Mouse (Mus musculus) 3T3-L1 (cell line): ENCODE results near the gene Eva1b.

Experiments used
- DNase-seq: peaks from one replicate; pipeline ENCODE4 v3.0.0-alpha.2; 2015; ENCODE audit warnings: low read depth, low spot score

Eva1b gene

DNA sequence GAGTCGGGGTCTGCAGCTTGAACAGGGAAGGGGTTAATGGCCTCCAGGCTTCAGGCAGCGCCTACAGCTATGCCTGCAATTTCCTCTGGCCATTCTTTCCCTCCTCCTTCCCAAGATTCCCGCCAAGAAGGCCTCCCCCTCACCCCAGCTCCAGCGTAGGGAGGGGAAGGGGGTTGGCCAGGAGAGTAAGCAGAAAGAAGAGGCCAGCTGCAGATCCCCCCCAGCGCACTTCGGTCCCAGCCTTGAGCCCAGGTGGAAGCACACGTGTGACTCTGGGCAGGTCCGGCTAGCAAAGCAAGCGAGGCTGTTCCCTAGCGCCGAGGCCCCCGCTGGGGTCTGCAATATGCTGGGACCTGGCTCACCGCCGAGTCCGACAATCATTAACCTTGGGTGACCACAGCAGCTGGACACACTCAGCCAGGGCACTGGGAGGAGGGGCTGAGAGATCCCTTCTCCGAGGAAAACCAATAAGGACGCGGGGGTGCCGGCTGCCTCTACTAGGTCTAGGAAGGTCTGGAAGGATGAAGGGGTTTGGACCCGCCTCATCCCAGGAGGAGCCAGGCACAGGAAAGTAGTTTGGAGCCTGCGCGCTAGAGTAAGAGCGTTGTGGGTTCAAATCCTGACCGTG is at the start of gene Eva1b:
Gene Eva1b, plus strand, starts transcription at position 212 of the 628 bp plus-strand sequence.
- no peak for DNase-seq

DNA sequence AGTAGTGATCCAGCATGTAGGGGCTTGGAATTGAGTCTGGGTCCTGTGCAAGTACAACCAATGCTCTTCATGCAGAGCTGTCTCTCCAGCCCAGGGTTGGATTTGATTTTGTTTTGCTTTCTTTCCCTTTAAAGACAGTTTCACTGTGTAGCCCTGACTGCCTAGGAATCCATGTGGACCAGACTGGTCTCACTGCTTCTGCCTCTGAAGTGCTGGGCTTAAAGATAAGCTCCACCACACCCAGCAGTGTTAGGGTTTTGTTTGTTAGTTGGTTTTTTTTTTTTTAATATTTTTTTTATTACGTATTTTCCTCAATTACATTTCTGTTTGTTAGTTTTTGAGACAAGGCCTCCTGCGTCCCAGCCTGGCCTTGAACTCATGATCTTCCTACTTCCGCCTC is 48.2 kb upstream of the Eva1b start:
- no peak for DNase-seq

DNA sequence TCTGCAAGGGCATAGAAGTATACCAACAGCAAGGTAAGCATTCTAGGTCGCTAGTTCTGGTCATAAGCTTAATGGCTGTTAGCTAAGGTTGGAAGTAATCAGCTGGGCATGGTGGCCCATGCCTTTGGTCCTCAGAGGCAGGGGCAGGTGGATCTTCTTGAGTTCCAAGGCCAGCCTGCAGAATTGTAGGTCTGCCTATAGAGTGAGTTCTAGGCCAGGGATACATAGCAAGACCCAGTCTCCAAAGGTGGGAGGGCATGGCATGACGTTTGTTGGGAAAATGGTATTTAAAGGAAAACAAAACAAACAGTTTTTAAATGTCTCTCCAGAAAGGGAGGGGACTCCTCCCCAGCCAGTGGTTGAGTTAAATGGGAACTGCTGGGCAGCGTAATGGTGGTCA is 46.8 kb upstream of the Eva1b start:
- no peak for DNase-seq

DNA sequence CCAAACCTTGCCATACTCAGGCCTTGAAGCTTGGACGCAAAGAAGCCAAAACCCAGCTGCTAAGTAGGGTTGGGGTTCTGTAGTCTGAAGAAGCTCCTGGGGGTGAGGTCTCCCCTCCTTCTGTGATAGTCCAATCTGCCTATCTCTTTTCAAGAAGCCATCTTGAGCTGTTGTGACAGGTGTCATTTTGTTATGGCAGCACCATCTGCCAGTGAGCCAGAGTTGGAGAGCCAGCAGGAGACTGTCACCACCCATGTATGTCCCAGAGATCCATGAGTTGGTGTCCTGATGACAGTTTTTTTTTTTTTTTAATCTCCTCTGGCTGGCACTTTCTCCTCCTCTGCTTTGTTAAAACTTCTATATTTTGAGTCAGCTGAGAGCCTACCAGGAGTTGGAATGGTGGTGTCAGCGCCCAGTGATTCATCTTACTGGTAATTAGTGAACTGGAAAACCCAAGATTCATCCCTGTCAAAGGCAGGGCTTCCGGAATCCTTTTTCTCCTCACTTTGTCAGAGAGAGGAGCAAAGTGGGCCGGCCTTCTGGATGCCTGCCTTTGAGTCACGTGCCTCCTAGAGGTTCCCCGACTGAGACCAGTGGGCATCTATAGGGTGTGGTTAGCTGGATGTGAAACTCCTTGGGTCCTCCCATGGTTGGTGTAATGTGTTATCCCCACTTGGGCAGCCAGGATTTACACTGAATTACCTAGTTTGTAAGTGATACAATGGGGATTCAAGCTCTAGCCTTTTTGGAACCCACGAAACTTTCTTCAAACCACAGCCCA is 45.3 kb upstream of the Eva1b start:
- DNase-seq, result peak; percentile 97

DNA sequence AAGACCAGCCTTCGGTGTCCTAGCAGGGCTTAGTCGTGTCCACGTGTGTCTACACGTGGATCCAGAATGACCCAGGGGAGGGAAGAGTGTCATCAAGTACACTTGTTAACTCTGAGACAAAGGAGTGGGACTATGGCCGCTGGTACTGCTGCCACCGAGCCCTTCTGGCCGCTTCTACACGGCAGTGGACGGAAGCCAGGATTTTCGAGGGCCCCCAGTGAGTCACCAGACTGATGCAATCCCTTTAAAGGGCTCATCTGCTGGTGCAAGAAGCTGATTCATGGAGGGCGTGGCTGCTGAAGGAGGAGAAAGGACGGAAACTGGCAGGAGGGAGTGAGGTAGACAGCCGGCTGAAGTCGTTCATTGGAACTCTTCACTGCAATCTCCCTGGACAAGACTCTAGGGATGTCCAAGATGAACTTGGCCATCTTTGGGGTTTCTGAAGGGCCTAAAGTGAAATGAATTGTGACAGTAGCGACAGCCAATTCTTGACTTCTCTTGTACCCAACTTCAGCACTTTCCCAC is 44.4 kb upstream of the Eva1b start:
- DNase-seq, result peak; percentile 99

DNA sequence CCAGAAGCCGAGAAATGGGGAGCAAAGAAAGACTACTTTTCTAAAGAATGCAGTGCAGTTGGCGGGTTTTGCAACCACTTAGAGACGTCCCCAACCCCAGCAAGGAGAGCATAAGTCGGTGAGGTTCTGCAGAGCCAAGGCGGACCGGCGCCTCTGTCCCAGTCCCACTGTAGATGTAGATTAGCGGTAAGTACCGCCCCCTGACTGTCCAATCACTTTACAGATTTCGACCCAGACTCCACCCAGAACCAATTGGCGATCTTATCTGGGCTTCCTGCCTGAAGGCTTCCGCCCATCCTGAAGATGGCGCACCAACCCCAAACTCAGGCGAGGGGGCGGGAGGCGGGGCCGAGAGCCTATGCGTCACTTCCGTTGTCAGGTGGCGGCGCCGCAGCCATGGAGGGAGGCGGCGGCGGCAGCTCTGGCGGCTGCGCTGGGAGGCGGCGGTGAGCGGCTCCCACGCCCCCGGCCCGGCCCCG is 43.9 kb upstream of the Eva1b start, which contains the start of gene Stk40:
Gene Stk40, plus strand, starts transcription at position 368 of the 479 bp plus-strand sequence.
- peak; percentile 99 for DNase-seq

DNA sequence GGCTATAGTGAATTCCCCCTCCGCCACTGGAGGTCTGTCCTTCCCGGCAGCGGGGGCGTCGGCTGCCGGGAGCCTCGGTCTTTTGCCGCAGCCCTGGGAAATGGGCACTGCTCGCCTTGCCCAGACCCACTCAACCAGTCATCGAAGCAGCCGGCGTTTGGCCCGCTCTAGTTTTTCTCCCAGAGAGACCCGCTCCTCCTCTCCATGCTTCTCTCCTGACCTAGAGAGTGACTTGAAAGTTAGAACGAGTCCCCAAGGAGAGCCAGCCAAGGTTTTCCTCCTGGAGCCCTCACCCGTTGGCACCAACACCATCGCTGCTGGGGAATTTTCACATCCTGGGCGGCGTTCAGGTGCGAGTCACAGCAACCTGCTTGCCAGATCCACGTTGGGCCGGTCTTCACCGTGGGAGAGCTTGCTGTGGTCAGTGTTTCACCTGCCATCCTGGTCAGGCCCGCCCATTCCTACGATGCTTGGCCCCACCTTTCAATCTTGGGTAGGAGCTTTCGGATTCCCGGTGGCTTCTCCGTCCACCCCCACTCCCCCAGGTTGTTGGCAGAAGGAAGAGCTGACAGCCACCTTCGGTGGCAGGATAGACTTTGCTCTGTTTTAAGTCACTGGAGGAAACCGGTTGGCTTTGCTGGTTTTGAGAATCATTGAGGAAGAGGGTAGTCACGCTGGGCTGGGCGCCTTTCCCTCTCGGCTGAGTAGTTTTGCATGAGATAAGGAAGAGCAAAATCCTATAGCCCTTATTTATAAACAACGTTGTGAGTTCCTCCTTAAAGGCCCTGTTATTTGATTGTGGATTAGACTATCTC is 43.1 kb upstream of the Eva1b start:
- DNase-seq, result peak; percentile 44

DNA sequence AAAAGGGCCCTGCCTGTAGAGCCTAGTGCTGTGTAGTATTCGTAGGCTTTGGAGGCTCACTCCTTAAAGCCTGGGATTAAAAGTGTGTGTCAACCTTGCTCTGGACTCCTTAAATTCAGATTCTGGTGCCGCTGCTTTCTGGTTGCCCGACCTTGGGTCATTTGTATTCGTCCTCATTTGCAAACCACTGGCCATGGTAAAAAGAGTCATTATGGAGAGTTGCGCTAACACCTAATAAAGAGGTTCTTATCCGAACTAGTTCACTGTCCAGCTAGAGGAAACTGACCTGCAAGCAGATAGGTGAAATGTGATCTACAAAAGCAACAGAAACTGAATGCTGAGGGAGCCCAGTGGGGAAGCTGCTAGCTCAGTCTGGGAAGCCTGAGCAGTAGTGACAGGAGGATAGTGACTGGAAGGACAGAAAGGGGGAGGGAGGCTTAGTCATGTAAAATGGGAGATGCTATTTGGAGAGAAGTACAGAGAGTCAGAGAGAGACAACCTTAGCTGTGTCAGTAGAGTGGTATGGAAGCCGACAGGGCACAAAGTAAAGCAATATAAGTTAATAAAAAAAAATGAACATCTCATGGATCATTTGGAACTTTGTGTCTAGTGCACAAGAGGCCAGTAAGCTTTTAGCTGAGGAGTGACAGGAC is 42.3 kb upstream of the Eva1b start:
- DNase-seq, result peak; percentile 23

DNA sequence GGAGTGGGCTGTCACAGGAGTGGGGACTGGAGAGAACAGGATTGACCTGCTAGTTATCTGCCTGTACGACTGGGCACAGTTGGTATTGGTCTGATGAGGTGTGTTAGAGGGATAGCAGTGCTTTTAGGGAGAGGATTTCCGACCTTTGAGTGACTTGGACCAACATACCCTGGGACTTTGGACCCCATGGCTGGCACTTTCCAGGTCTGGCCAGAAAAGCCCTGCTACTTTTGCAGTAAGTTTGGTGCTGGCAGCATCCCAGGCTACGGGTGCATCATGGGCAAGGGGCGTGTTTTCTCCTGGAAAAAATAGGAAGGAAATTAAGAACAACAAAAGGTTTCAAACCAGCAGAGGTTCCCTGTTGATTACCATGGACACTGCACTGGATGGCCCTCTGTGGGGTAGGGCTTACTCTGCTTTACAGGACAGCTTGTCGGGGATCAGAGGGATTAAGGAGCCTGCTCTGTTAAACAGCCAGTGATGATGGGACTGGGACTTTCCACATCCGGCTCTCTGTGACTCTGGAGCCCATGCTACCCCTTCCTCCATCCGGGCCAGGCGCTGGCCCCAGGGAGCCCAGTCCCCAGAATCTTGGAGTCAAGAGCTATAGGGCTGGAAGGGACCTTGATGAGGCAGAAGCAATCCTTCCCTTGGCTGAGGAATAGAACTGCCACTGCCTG is 39.3 kb upstream of the Eva1b start:
- no peak for DNase-seq

DNA sequence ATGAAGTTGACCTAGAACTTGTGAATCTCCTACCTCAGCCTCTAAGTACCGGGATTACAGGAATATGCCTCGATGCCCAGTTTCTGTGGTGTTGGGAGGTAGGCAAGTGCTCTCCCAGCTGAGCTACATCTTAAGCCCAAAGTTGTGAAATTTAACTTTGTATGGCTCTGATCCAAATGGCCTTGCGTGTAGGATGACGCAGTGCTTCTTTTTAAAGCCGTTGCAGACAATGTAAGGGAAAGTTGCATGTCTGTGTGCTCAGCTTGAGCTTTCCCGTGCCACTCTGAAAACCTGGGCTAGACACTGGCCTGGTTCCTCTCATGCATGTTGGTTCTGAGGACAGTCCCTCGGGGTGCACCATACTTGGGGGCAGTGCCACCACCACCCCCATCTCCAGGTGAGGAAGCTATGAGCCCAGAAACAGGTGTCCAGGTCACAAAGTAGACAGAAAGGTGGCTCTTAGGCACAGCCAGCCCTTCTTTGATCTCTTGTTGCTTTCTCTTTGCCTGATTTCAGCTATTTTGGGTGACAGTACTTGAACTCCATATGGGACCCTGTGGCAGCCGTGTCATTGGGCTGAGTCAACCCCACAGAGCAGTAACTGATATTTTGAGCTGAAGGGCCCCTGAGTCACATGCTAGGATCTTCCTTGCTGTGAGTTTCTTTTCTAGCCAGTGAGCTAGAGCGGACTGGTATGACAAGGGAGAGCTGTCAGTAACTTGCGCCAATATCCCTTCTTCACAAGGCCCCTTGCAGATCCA is 37.8 kb upstream of the Eva1b start:
- peak; percentile 66 for DNase-seq

DNA sequence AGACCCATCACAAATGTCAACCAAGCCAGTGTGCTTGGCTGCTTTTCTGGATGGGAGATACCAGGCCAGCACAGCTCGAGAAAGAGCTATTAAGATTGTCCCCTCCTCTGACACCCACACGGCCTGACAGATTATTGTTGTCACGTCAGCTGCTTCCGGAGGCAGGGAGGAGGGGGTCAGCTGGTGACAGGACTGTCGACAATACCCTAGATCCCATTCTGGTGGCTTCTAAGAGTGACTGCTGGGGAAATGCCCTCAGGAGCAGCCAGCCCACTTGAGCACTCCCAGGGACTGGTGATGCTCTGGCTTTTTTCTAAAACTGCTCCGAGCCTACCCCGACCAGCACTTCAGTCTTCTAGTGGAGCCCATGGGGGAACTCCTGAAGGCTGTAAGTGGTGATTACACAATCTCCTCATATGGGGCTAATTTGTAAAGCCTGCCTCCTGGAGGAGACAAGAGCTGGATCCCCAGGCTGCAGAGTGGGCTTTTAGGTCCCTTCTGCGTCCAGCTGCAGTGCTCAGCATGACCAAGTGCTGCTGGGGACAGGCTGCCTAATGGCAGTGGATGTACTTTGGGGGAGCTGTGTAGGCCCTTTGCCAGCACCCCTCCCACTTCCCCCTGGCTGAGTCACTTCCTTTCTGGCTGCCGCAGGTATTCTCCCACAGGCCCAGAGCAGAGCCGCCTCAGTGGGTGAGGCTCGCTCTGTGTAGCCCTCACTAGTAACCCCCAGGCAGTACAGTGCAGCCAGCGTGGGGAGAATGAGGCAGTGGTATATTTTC is 37.0 kb upstream of the Eva1b start:
- peak; percentile 89 for DNase-seq

DNA sequence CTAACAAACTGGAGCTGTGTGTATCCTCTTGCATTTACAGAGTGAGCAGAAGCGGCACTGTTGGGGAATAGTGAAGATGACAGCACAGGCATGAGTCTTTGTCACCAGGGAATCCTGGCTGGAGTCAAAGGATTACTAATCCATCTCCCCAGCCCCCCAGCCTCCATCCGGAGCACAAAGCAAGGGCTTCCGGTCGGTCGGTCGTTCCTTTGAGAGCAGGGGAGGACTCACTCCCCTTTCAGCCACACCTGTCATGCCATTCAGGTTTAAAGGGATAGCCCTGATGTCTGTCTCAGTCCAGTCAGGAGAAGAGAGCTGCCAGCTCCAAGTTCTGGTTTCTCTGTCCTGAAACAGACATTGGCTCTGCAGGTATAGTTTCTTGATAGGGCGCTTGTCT is 36.4 kb upstream of the Eva1b start:
- peak; percentile 78 for DNase-seq

DNA sequence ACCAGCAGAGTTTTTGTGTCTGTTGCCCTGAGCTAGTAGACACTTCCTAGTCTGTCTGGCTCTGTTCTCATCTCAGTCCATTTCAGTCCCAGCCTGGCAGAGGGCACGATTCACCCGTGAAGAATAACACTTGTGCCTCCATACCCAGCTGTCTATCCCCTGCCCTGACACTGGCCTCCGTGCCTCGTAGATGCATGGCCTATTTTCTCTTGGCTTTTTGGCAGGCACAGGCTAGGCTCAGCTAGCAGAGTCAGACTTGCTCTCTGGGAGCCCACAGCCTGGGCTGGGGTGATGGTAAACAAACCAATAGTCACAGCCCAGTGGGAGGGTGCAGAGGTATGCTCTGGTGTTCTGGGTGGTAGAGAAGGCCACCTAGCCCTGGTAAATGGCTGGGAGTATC is 34.3 kb upstream of the Eva1b start:
- no peak for DNase-seq

DNA sequence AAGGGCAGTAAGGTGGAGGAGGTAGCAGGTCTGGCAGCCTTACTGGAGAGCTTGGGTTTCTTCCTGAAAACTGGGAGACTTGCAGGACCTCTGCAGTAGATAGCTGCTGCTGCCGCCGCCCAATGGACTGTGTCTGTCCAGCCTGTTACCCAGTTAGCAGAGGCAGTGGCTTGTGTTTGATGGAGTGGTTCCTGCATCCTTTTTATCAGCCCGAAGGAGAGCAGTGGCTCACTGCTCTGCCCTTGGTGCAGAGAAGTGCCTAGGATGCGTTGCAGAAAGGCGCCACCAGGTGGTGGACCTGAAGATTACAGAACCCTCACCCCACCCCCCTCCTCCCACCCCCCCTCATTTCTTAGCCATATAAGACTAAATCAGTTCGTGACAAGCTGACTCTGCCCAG is 33.6 kb upstream of the Eva1b start:
- peak; percentile 60 for DNase-seq

DNA sequence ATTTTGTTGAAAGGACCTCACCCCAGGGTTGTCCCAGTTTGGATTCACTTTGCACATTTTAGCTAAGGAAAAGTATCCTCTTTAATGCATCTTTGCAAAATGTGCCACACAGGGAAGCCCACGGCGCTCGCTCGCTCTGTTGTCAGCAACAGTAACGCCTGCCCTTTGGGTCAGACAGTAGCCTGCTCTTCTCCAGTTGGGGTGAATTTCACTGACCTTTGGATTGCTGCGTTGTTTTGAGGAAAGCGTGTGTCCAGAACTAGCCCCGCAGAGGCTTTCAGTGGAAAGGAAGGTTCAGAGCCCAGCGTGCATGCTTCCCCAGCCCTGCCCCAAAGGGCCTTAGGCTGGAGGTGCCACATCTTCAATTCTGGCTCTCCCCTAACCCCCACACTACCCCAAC is 32.1 kb upstream of the Eva1b start:
- no peak for DNase-seq

DNA sequence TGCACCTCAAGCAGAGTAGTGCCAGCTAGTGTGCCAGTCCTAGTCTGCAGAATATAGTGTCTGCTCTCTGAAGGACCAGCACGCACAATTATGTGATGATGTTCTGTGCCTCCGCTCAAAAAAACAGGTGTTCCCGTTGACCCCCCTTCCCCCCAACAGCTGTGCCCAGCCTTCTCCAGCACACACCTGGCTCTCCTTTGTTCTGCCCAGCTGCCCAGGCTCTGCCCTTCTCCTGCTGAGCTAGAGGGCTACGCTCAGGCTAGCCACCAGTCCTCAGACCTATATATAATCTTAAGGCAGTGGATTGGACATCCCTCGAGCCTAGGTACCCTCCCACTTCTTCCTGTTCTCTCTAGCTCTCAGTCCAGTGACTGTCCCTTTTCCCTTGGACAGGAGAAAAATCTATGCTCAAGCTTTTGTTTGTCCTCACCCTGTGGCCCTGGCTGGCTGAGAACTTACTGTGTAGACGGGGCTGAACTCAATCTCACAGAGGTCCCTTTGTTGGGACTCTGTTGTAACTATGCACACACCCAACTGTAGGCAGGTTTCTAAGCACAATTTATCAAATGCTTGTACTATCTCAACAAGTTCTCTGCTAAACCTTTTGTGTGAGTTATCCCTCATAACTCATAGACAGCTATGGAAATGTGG is 31.5 kb upstream of the Eva1b start:
- no peak for DNase-seq

DNA sequence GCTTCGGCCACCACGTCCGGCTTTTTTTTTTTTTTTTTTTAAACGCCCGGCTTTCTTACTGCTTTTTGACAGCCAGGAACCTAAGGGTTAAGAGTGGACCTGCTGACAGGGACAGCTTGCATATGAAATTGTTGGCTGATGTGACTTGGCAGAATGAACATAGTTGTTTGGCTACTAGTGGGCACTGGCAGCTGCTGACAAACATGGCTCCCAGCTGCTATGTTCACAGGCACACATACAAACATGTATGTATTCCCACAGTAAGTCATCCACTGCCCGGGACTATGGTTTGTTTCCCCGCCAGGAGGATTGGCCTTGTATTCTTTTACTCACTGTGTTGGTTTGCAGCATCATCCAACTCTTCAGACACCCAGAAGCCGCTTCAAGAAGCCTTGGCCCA is 30.4 kb upstream of the Eva1b start:
- no peak for DNase-seq

DNA sequence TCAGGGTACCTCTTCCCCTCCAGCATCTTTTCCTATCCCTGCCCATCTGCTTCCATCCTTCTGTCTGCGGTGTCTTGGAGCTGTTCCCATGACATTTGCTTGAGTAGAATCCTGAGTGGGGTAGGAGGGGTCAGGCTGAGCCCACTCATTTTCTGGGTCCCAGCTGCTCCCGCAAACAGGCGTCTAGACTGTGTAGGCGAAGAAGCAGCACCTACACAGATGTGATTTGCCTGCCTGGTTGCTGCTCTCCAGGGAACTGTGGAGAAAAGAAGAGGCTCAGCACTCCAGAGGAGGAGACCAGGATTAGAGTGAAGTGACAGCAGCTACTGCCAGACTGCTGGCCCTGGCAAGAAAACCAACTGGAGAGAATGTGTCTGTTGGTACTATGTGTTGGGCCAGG is 28.9 kb upstream of the Eva1b start:
- DNase-seq, result no peak

DNA sequence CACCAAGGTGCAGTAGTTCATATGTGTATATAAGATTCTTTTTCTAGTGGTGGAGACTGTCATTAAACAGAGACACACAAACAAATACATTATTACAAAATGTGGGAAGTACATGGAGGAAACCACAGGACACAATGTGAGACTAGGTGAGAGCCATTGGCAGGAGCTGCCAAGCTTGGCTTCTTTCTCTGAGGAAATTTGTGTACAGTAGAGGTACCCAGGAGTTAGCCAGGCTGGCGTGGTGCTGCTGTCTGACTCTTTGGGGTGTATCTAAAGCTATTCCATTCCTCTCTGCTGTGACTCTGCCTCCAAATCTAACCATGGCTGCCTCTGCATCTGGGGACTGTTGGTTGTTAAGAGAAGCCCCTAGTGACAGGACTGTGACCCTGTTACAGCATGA is 28.5 kb upstream of the Eva1b start:
- no peak for DNase-seq
